Mouse (Mus musculus) thymus, adult 2 months (tissue): Measurements from ENCODE around the gene Gkn1.

ENCODE experiments used
- CTCF ChIP-seq: fragments of 200-500 bp; IDR thresholded peaks from 2 replicates; pipeline ENCODE4 v1.5.1; 2012; ENCODE audit warnings: mild to moderate bottlenecking, control low read depth, low read length, moderate library complexity, borderline replicate concordance; ENCODE audit not compliant: control insufficient read depth, poor library complexity, insufficient read depth; ENCODE audit errors: extremely low read depth
- POLR2A ChIP-seq: fragments of 200-500 bp; IDR thresholded peaks from 2 replicates; pipeline ENCODE4 v1.6.1; 2012; ENCODE audit warnings: mild to moderate bottlenecking, low read length, control low read depth, moderate library complexity; ENCODE audit not compliant: control insufficient read depth, poor library complexity, insufficient read depth; ENCODE audit errors: extremely low read depth

GRCm38 (mm10) chr6:87301991-87302390 lies 48.8 kb downstream of the Gkn1 start:
- TF ChIP-seq CTCF (no peak), POLR2A (no peak)
